Comparison of ENCODE assay signal across 8 mouse cellular contexts in the genomic region with DNA sequence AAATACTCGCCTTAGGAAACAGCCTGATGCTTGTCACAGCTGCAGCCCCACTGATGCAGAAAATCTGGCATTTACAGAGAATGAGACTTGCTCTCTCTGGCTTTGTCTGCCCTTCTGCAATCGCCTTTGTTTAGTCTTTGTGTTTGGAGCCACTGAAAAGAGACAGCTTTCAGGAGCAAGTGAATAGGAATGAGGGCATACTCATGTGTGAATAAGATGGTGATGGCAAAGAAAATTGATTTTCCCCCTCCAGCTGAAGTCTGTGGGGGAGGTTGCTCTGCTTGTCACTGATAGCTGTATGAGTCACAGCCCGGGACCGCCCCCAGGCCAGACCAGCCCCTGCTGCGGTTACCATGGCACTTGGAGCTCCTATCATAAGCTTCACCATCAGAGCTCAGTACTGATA.
DNase-seq lines count a peak whose midpoint lies in the region; ATAC-seq and TF ChIP-seq lines count a peak whose summit lies in the region.

No protein-coding gene starts in this region.

- peak; percentile 83; the same call in 1 of the 2 replicates for ATAC-seq in stomach, embryonic 14.5 days (ENCODE audit: insufficient number of reproducible peaks, insufficient read depth, low FRiP score, low read depth)

- 29% methylated on average over 5 of the region's 5 CpGs for WGBS in lung, adult 2 months
- 4% methylated on average over 5 of the region's 5 CpGs for WGBS in midbrain, embryonic 10.5 days
- WGBS in stomach, embryonic 14.5 days: 9% methylated on average over 5 of the region's 5 CpGs

- H3K4me1 ChIP-seq in lung, adult 2 months (ENCODE audit: control insufficient read depth, insufficient read depth, low read length): no peaks in the 10 kb centered on the region
- H3K4me1 ChIP-seq in midbrain, embryonic 10.5 days: peaks cover 58% of the 10 kb centered on the region
- peaks cover 14% of the 10 kb centered on the region; the same call in 1 of the 2 replicates for H3K4me1 ChIP-seq in stomach, embryonic 14.5 days (ENCODE audit: control insufficient read depth, insufficient read depth, low read length)

- no peaks in the 10 kb centered on the region for H3K27me3 ChIP-seq in midbrain, embryonic 10.5 days (ENCODE audit: low read depth, poor library complexity, severe bottlenecking)
- no peaks in the 10 kb centered on the region for H3K27me3 ChIP-seq in stomach, embryonic 14.5 days (ENCODE audit: control insufficient read depth, insufficient read depth, low read length)

- peak; percentile 42 to 63 for DNase-seq in lung, adult 18-20 months
- no peak for DNase-seq in lung, adult 2 months
- DNase-seq in embryo, embryonic 11.5 days (ENCODE audit: low read depth, low spot score): peak; percentile 55
- DNase-seq in gastrocnemius, postnatal 4 days (ENCODE audit: low spot score in 2 of 2): peak; percentile 40 to 64
- peak; percentile 77 to 81 for DNase-seq in layer of hippocampus, postnatal 10 days (ENCODE audit: low spot score in 2 of 2)
- DNase-seq in midbrain, embryonic 10.5 days (ENCODE audit: low spot score): peak; percentile 95
- no peak for DNase-seq in testis, postnatal 10 days (ENCODE audit: low spot score)

- peak overlapping the region; percentile 91 for H3K27ac ChIP-seq in midbrain, embryonic 10.5 days (replicated peaks)
- H3K27ac ChIP-seq in stomach, embryonic 14.5 days (ENCODE audit: low read length): peak overlapping the region; percentile 63; the same call in 1 of the 2 replicates

- no peak overlapping the region for H3K9ac ChIP-seq in stomach, embryonic 14.5 days (replicated peaks; ENCODE audit: low read depth, low read length)

- H3K36me3 ChIP-seq in midbrain, embryonic 10.5 days: no peaks in the 10 kb centered on the region
- no peaks in the 10 kb centered on the region for H3K36me3 ChIP-seq in stomach, embryonic 14.5 days (ENCODE audit: control insufficient read depth, insufficient read depth, low read length)

- H3K4me3 ChIP-seq in lung, adult 2 months (replicated peaks; ENCODE audit: extremely low read depth, low read depth, low read length): no peak overlapping the region
- H3K4me3 ChIP-seq in midbrain, embryonic 10.5 days: peak overlapping the region; percentile 20
- H3K4me3 ChIP-seq in stomach, embryonic 14.5 days (ENCODE audit: low read depth, low read length): no peak overlapping the region

- no peaks in the 10 kb centered on the region for H3K9me3 ChIP-seq in midbrain, embryonic 10.5 days (replicated peaks)
- no peaks in the 10 kb centered on the region for H3K9me3 ChIP-seq in stomach, embryonic 14.5 days (ENCODE audit: control insufficient read depth, low read depth, low read length)

- no peak overlapping the region for H3K4me2 ChIP-seq in stomach, embryonic 14.5 days (replicated peaks; ENCODE audit: low read depth, low read length)

- no peak for TF ChIP-seq CTCF in lung, adult 2 months (IDR thresholded peaks at IDR 0.05; ENCODE audit: insufficient read depth, low read length)

- no peak for TF ChIP-seq POLR2A in lung, adult 2 months (IDR thresholded peaks at IDR 0.05; ENCODE audit: borderline replicate concordance, extremely low read depth, low read depth, low read length)

Comparison
In these comparisons a context has a peak if more than half of its experiments do, and no peak if none do; other contexts are left out.
1. DNase-seq: peak in lung, adult 18-20 months (2 of 2), embryo, embryonic 11.5 days (single experiment), gastrocnemius, postnatal 4 days (2 of 2), layer of hippocampus, postnatal 10 days (2 of 2) and midbrain, embryonic 10.5 days (single experiment); none in lung, adult 2 months (single experiment) and testis, postnatal 10 days (single experiment).